Comparison of ENCODE assay signal across 8 mouse cellular contexts in genomic region chr6:88517701-88518403, GRCm38 (mm10). TPM values are rescaled to one million over a fixed set of nuclear protein-coding genes. Genes with fewer than 3 reads are reported as not detected.
A peak's percentile ranks its signal among the peaks of the same experiment; 100 is the strongest.
DNase-seq lines count a peak whose midpoint lies in the region; ATAC-seq and TF ChIP-seq lines count a peak whose summit lies in the region.

No protein-coding gene starts in this region.

- no peak for TF ChIP-seq CTCF in lung, postnatal 0 days (IDR thresholded peaks at IDR 0.05)

- no peaks in the 10 kb centered on the region for H3K9me3 ChIP-seq in lung, postnatal 0 days (ENCODE audit: low read length)
- no peaks in the 10 kb centered on the region for H3K9me3 ChIP-seq in hindbrain, embryonic 11.5 days (ENCODE audit: control insufficient read depth, low read length)
- H3K9me3 ChIP-seq in midbrain, embryonic 12.5 days, result no peaks in the 10 kb centered on the region

- peak overlapping the region; percentile 99 for H3K4me3 ChIP-seq in lung, postnatal 0 days (ENCODE audit: low read depth, low read length)
- H3K4me3 ChIP-seq in brown adipose tissue, adult 24 weeks (ENCODE audit: insufficient read depth, low read depth, low read length), result peak overlapping the region; percentile 92
- peak overlapping the region; percentile 96 for H3K4me3 ChIP-seq in hindbrain, embryonic 11.5 days (ENCODE audit: low read depth, low read length)
- peak overlapping the region; percentile 92 for H3K4me3 ChIP-seq in midbrain, embryonic 12.5 days

- H3K9ac ChIP-seq in lung, postnatal 0 days (replicated peaks; ENCODE audit: low read depth), result peak overlapping the region; percentile 97
- peak overlapping the region; percentile 94 for H3K9ac ChIP-seq in hindbrain, embryonic 11.5 days (ENCODE audit: low read depth, low read length)
- H3K9ac ChIP-seq in midbrain, embryonic 12.5 days (replicated peaks), result peak overlapping the region; percentile 90

- no peak for ATAC-seq in lung, postnatal 0 days
- no peak for ATAC-seq in hindbrain, embryonic 11.5 days (ENCODE audit: low FRiP score)
- no peak for ATAC-seq in midbrain, embryonic 12.5 days (ENCODE audit: low FRiP score, low read depth)
- ATAC-seq in erythroid progenitor cell, adult 5-6 weeks (replicated peaks; ENCODE audit: low FRiP score, poor library complexity, severe bottlenecking), result no peak

- H3K27me3 ChIP-seq in lung, postnatal 0 days (replicated peaks; ENCODE audit: insufficient read depth, low read length), result no peaks in the 10 kb centered on the region
- no peaks in the 10 kb centered on the region for H3K27me3 ChIP-seq in hindbrain, embryonic 11.5 days (ENCODE audit: control insufficient read depth, insufficient read depth, low read length)
- H3K27me3 ChIP-seq in midbrain, embryonic 12.5 days, result no peaks in the 10 kb centered on the region

- 4% methylated on average over 18 of the region's 18 CpGs for WGBS in lung, postnatal 0 days
- WGBS in hindbrain, embryonic 11.5 days, result 17% methylated on average over 18 of the region's 18 CpGs
- WGBS in midbrain, embryonic 12.5 days, result 20% methylated on average over 18 of the region's 18 CpGs

- peak; percentile 37 for DNase-seq in lung, postnatal 0 days (ENCODE audit: low spot score)
- no peak for DNase-seq in lung, adult 18-20 months
- peak; percentile 31 for DNase-seq in hindbrain, embryonic 11.5 days (ENCODE audit: low spot score)
- DNase-seq in T-cell, adult 2 months (ENCODE audit: low spot score), result no peak
- DNase-seq in cerebellum, postnatal 10 days, result no peak

- H3K27ac ChIP-seq in lung, postnatal 0 days (ENCODE audit: low read length), result peak overlapping the region; percentile 88
- H3K27ac ChIP-seq in brown adipose tissue, adult 24 weeks (replicated peaks; ENCODE audit: low read depth, low read length), result peak overlapping the region; percentile 79; the same call in 1 of the 2 replicates
- H3K27ac ChIP-seq in hindbrain, embryonic 11.5 days (ENCODE audit: low read depth, low read length), result peak overlapping the region; percentile 59; the same call in 1 of the 2 replicates
- peak overlapping the region; percentile 78 for H3K27ac ChIP-seq in midbrain, embryonic 12.5 days (replicated peaks)

- no peaks in the 10 kb centered on the region; the same call in 1 of the 2 replicates for H3K4me1 ChIP-seq in lung, postnatal 0 days (ENCODE audit: insufficient read depth, low read depth, low read length)
- peaks cover 12% of the 10 kb centered on the region; the same call in 1 of the 2 replicates for H3K4me1 ChIP-seq in brown adipose tissue, adult 24 weeks (ENCODE audit: control insufficient read depth, insufficient read depth, insufficient read length, low read length)
- H3K4me1 ChIP-seq in hindbrain, embryonic 11.5 days (replicated peaks; ENCODE audit: control insufficient read depth, insufficient read depth, low read length), result 0 out of 2 replicates have a peak, but pooled peaks cover 5% of the 10 kb centered on the region
- peaks cover 17% of the 10 kb centered on the region for H3K4me1 ChIP-seq in midbrain, embryonic 12.5 days

- H3K4me2 ChIP-seq in lung, postnatal 0 days (replicated peaks; ENCODE audit: low read depth, low read length), result peak overlapping the region; percentile 90
- H3K4me2 ChIP-seq in hindbrain, embryonic 11.5 days (replicated peaks; ENCODE audit: low read depth, low read length), result peak overlapping the region; percentile 65
- H3K4me2 ChIP-seq in midbrain, embryonic 12.5 days (replicated peaks), result peak overlapping the region; percentile 95

- TF ChIP-seq EP300 in lung, postnatal 0 days (IDR thresholded peaks at IDR 0.05), result no peak

- H3K36me3 ChIP-seq in lung, postnatal 0 days (ENCODE audit: insufficient read depth, low read length), result peaks cover 25% of the 10 kb centered on the region
- H3K36me3 ChIP-seq in hindbrain, embryonic 11.5 days (ENCODE audit: control insufficient read depth, insufficient read depth, low read length), result peaks cover under 1% of the 10 kb centered on the region; the same call in 1 of the 2 replicates
- H3K36me3 ChIP-seq in midbrain, embryonic 12.5 days, result peaks cover 32% of the 10 kb centered on the region

RNA-seq across cellular contexts. Expression of gene Sec61a1, which starts 0.9 kb away (rescaled TPM):
- 145 and 149 TPM in 2 replicates for polyA plus RNA-seq in lung, postnatal 0 days (2015; fragmentation: Nextera tagmentation; extraction: Ambion mirVana)
- 31.7 and 40.8 TPM in 2 replicates for polyA plus RNA-seq in brown adipose tissue, adult 24 weeks (2012; ENCODE audit: insufficient read depth, insufficient read length, missing spikeins)
- polyA plus RNA-seq in hindbrain, embryonic 11.5 days (2014; fragmentation: Nextera tagmentation; extraction: Ambion mirVana), result 139 and 164 TPM in 2 replicates
- polyA plus RNA-seq in midbrain, embryonic 12.5 days (2016; fragmentation: Nextera tagmentation; extraction: Ambion mirVana), result 195 and 202 TPM in 2 replicates
- 61.6 and 77.1 TPM in 2 replicates for total RNA-seq in erythroid progenitor cell, adult 5-6 weeks (2015; ENCODE audit: low replicate concordance)
- 70.5 and 93.0 TPM in 2 replicates for total RNA-seq in erythroid progenitor cell, adult 5-6 weeks (2017; ENCODE audit: low replicate concordance)

RNA-seq across cellular contexts. Expression of gene Ruvbl1, which starts 52.6 kb away (rescaled TPM):
- 48.5 and 49.4 TPM in 2 replicates for polyA plus RNA-seq in lung, postnatal 0 days (2015; fragmentation: Nextera tagmentation; extraction: Ambion mirVana)
- polyA plus RNA-seq in brown adipose tissue, adult 24 weeks (2012; ENCODE audit: insufficient read depth, insufficient read length, missing spikeins), result 11.5 and 16.4 TPM in 2 replicates
- polyA plus RNA-seq in hindbrain, embryonic 11.5 days (2014; fragmentation: Nextera tagmentation; extraction: Ambion mirVana), result 149 and 163 TPM in 2 replicates
- polyA plus RNA-seq in midbrain, embryonic 12.5 days (2016; fragmentation: Nextera tagmentation; extraction: Ambion mirVana), result 126 and 129 TPM in 2 replicates
- 26.3 and 27.2 TPM in 2 replicates for total RNA-seq in erythroid progenitor cell, adult 5-6 weeks (2015; ENCODE audit: low replicate concordance)
- total RNA-seq in erythroid progenitor cell, adult 5-6 weeks (2017; ENCODE audit: low replicate concordance), result 23.9 and 36.6 TPM in 2 replicates

Comparison
In these comparisons a context has a peak if more than half of its experiments do, and no peak if none do; other contexts are left out.
1. DNase-seq: peak in lung, postnatal 0 days (single experiment) and hindbrain, embryonic 11.5 days (single experiment); none in lung, adult 18-20 months (0 of 2), T-cell, adult 2 months (single experiment) and cerebellum, postnatal 10 days (0 of 2).
2. Peak in every context shown above with its lines, with median percentiles within 50 percentile points of each other: H3K27ac ChIP-seq, H3K4me2 ChIP-seq, H3K4me3 ChIP-seq and H3K9ac ChIP-seq.